Mouse (Mus musculus) fat pad, adult 2 months (tissue): ENCODE data around the gene Il2.

Experiments
- DNase-seq: peaks from one replicate; pipeline ENCODE4 v3.0.0-alpha.2; 2011; ENCODE audit warnings: low read depth, low spot score; ENCODE audit errors: extremely low read depth

The Il2 gene

GRCm38 (mm10) chr3:37125655-37126054 lies at the start of gene Il2:
Il2 (minus strand) TSS chr3:37125959.
- no peak for DNase-seq

GRCm38 (mm10) chr3:37174711-37175572 lies 49.2 kb upstream of the Il2 start:
- no peak for DNase-seq

GRCm38 (mm10) chr3:37173285-37173684 lies 47.5 kb upstream of the Il2 start:
- no peak for DNase-seq

GRCm38 (mm10) chr3:37169283-37169682 lies 43.5 kb upstream of the Il2 start:
- no peak for DNase-seq

GRCm38 (mm10) chr3:37161096-37161495 lies 35.3 kb upstream of the Il2 start:
- DNase-seq: no peak

- DNase-seq: no peak
Observed at GRCm38 (mm10) chr3:37158246-37158645, 32.5 kb upstream of the Il2 start.

- no peak for DNase-seq
Observed at GRCm38 (mm10) chr3:37157082-37157481, 31.3 kb upstream of the Il2 start.

- no peak for DNase-seq
Observed at GRCm38 (mm10) chr3:37154396-37154795, 28.6 kb upstream of the Il2 start.

- DNase-seq: no peak
Observed at GRCm38 (mm10) chr3:37153004-37153403, 27.2 kb upstream of the Il2 start.

- no peak for DNase-seq
Observed at GRCm38 (mm10) chr3:37152274-37152673, 26.5 kb upstream of the Il2 start.

- no peak for DNase-seq
Observed at GRCm38 (mm10) chr3:37146810-37147209, 21.1 kb upstream of the Il2 start.

- DNase-seq: no peak
Observed at GRCm38 (mm10) chr3:37146406-37146805, 20.6 kb upstream of the Il2 start.

- DNase-seq: no peak
Observed at GRCm38 (mm10) chr3:37144979-37145378, 19.2 kb upstream of the Il2 start.

- DNase-seq: no peak
Observed at GRCm38 (mm10) chr3:37141827-37142226, 16.1 kb upstream of the Il2 start.

- DNase-seq: no peak
Observed at GRCm38 (mm10) chr3:37140168-37140906, 14.6 kb upstream of the Il2 start.

- no peak for DNase-seq
Observed at GRCm38 (mm10) chr3:37139192-37139591, 13.4 kb upstream of the Il2 start.

- DNase-seq: no peak
Observed at GRCm38 (mm10) chr3:37137231-37137630, 11.5 kb upstream of the Il2 start.

GRCm38 (mm10) chr3:37129063-37129462 lies 3.3 kb upstream of the Il2 start:
- DNase-seq: no peak

GRCm38 (mm10) chr3:37128269-37128668 lies 2.5 kb upstream of the Il2 start:
- DNase-seq: no peak

GRCm38 (mm10) chr3:37126162-37126561 lies 403 bp upstream of the Il2 start:
- no peak for DNase-seq

- DNase-seq: no peak
Observed at GRCm38 (mm10) chr3:37090721-37091120, 35.0 kb downstream of the Il2 start.

GRCm38 (mm10) chr3:37084860-37085259 lies 40.9 kb downstream of the Il2 start:
- DNase-seq: no peak
